Mouse (Mus musculus) heart, adult 2 months (tissue): ENCODE results near the gene Lrrn4. TPM values are rescaled to one million over a fixed set of nuclear protein-coding genes. Genes with fewer than 3 reads are reported as not detected.

Source experiments
- DNase-seq, 2 experiments: peaks; one replicate each; pipeline ENCODE4 v3.0.0; 2021
- H3K27ac ChIP-seq: fragments of 200-600 bp; 2 replicates; pipeline ENCODE4 v1.8.1; 2022
- H3K27me3 ChIP-seq: fragments of 200-500 bp; 2 replicates; pipeline ENCODE4 v1.6.1; 2012; ENCODE audit warnings: mild to moderate bottlenecking, low read length, inconsistent platforms, mixed read lengths; ENCODE audit not compliant: control insufficient read depth, insufficient read depth
- H3K36me3 ChIP-seq: fragments of 200-500 bp; 2 replicates; pipeline ENCODE4 v1.6.1; 2012; ENCODE audit warnings: low read length, inconsistent platforms; ENCODE audit not compliant: control insufficient read depth, insufficient read depth
- H3K4me1 ChIP-seq: fragments of 200-500 bp; 2 replicates; pipeline ENCODE4 v1.6.1; 2011; ENCODE audit warnings: low read length; ENCODE audit not compliant: control insufficient read depth, insufficient read depth
- H3K4me3 ChIP-seq: fragments of 200-600 bp; 2 replicates; pipeline ENCODE4 v1.8.1; 2022
- H3K79me2 ChIP-seq: fragments of 200-500 bp; replicated peaks from 2 replicates; pipeline ENCODE4 v1.6.1; 2012; ENCODE audit warnings: mild to moderate bottlenecking, inconsistent platforms, low read length, moderate library complexity, mixed read lengths; ENCODE audit not compliant: control insufficient read depth, insufficient read depth
- H3K9ac ChIP-seq: fragments of 200-500 bp; 2 replicates; pipeline ENCODE4 v1.6.1; 2012; ENCODE audit warnings: low read depth, mild to moderate bottlenecking, control low read depth, inconsistent platforms, low read length, mixed read lengths
- CTCF ChIP-seq: fragments of 200-600 bp; IDR thresholded peaks from 2 replicates; pipeline ENCODE4 v1.8.1; 2022; ENCODE audit warnings: antibody characterized with exemption, mild to moderate bottlenecking, moderate library complexity
- EP300 ChIP-seq: fragments of 200-500 bp; IDR thresholded peaks from 2 replicates; pipeline ENCODE4 v1.6.1; 2011; ENCODE audit warnings: low read depth, low read length, control low read depth; ENCODE audit not compliant: insufficient read depth
- POLR2A ChIP-seq: fragments of 200-500 bp; IDR thresholded peaks from 2 replicates; pipeline ENCODE4 v1.6.1; 2011; ENCODE audit warnings: mild to moderate bottlenecking, low read depth, low read length, control low read depth; ENCODE audit not compliant: insufficient read depth
- WGBS: fragments of 180-500 bp; shearing (Covaris S2); methylation state at CpG from one replicate; pipeline ENCODE4 v1.1.7; 2018; 5-methylcytosine and 5-hydroxymethylcytosine counted together
- intact Hi-C: fragments of 180-260 bp; cut with DNase I; formaldehyde crosslinking; loops from one replicate; pipeline ENCODE4 v1.15.1; 2025
- polyA plus RNA-seq: library from polyadenylated mRNA; depleted of rRNA; stranded (reverse); fragments of >200 nt; gene quantifications from 2 replicates; pipeline ENCODE4 v1.2.3, GENCODE M21; 2012
- total RNA-seq, 2 experiments: library from RNA; stranded (reverse); gene quantifications; 2 replicates each; pipeline ENCODE4 v1.2.3; 2021

Lrrn4 gene
- total and polyA plus RNA-seq, 3 experiments, result 4.8 to 9.8 (median 5.9) TPM

- no peaks in the 10 kb centered on the region for H3K27me3 ChIP-seq
- intact Hi-C loops, result no loop called here
- no peaks in the 10 kb centered on the region; the same call in 1 of the 2 replicates for H3K36me3 ChIP-seq
- WGBS, result 74% methylated on average over 5 of the region's 5 CpGs
- no peak for DNase-seq
- no peak overlapping the region for H3K27ac ChIP-seq
- H3K4me3 ChIP-seq, result no peak overlapping the region
- no peak overlapping the region for H3K9ac ChIP-seq
- no peaks in the 10 kb centered on the region for H3K79me2 ChIP-seq
- TF ChIP-seq POLR2A (no peak), CTCF (no peak), EP300 (no peak)
- no peaks in the 10 kb centered on the region for H3K4me1 ChIP-seq
Observed at GRCm38 (mm10) chr2:132867521-132867920, 13.2 kb downstream of the Lrrn4 start.

DNA sequence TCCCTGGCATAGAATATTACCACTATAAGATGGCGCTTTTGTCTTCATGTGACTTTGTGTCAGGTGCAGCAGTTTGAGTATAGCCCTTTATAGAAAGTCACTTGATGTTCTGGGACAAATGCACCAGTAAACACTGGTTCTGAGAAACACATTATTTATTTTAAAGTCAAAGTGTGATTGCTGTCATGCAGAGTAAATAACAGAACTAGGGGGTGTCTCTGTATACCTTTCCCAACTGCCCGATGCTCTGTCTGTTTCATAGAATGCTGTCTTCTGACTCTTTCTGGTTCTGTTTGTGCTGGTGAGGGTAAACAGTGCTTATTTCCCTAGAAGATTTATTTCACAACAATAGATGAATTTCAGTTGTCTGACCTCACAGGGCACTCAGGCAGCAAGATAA, 17.4 kb downstream of the Lrrn4 start:
- intact Hi-C loops, result no loop called here
- no peak for DNase-seq
- no peak overlapping the region for H3K27ac ChIP-seq
- no peaks in the 10 kb centered on the region for H3K79me2 ChIP-seq
- H3K9ac ChIP-seq, result no peak overlapping the region
- TF ChIP-seq EP300 (no peak), CTCF (no peak), POLR2A (no peak)
- WGBS, result 93% methylated on average over 2 of the region's 2 CpGs
- H3K4me3 ChIP-seq, result no peak overlapping the region
- H3K36me3 ChIP-seq, result peaks cover 3% of the 10 kb centered on the region
- H3K4me1 ChIP-seq, result no peaks in the 10 kb centered on the region; the same call in 1 of the 2 replicates
- no peaks in the 10 kb centered on the region for H3K27me3 ChIP-seq

- Histone ChIP-seq H3K4me3 (no peak overlapping the region), H3K9ac (no peak overlapping the region), H3K27me3 (no peaks in the 10 kb centered on the region), H3K27ac (no peak overlapping the region), H3K79me2 (no peaks in the 10 kb centered on the region), H3K4me1 (no peaks in the 10 kb centered on the region; the same call in 1 of the 2 replicates), H3K36me3 (peaks cover 3% of the 10 kb centered on the region)
- TF ChIP-seq EP300 (no peak), CTCF (no peak), POLR2A (no peak)
- intact Hi-C loops, result no loop called here
- WGBS, result 72% methylated on average over 2 of the region's 2 CpGs
- no peak for DNase-seq
Observed at GRCm38 (mm10) chr2:132861456-132861855, 19.2 kb downstream of the Lrrn4 start.

- Histone ChIP-seq H3K4me1 (no peaks in the 10 kb centered on the region; the same call in 1 of the 2 replicates), H3K27ac (no peak overlapping the region), H3K79me2 (peaks cover 1% of the 10 kb centered on the region; the same call in 1 of the 2 replicates), H3K27me3 (no peaks in the 10 kb centered on the region), H3K4me3 (no peak overlapping the region), H3K36me3 (peaks cover 3% of the 10 kb centered on the region), H3K9ac (no peak overlapping the region)
- no peak for DNase-seq
- intact Hi-C loops, result no loop called here
- TF ChIP-seq CTCF, result no peak
- TF ChIP-seq EP300, result no peak
- no peak for TF ChIP-seq POLR2A
Observed at GRCm38 (mm10) chr2:132860435-132860834, 20.3 kb downstream of the Lrrn4 start.

DNA sequence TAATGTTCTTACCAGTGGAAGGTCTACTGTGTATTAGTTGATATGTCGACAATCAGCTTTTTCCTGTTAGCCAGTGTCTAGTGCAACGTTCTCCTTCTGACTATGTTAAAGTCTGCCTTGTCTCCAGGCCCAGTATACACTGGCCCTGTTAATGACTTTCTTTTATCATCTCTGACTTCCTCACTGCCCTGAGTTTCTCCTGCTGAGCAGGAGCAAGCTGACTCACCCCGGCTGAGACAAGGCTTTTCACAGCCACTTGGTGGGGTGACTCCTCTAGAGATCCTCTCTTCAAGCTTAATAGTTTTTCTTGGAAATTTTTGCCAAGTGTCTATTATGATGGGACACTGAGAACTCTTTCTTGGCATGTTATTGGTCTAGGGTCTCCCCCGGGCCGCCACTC, 24.4 kb downstream of the Lrrn4 start:
- H3K79me2 ChIP-seq, result peaks cover 1% of the 10 kb centered on the region; the same call in 1 of the 2 replicates
- intact Hi-C loops, result no loop called here
- H3K4me3 ChIP-seq, result no peak overlapping the region
- H3K4me1 ChIP-seq, result no peaks in the 10 kb centered on the region
- no peak for TF ChIP-seq CTCF
- no peak for TF ChIP-seq EP300
- no peak for TF ChIP-seq POLR2A
- WGBS, result 49% methylated on average over 5 of the region's 5 CpGs
- no peak overlapping the region for H3K9ac ChIP-seq
- peaks cover under 1% of the 10 kb centered on the region for H3K36me3 ChIP-seq
- H3K27me3 ChIP-seq, result no peaks in the 10 kb centered on the region
- DNase-seq, result no peak
- no peak overlapping the region for H3K27ac ChIP-seq

DNA sequence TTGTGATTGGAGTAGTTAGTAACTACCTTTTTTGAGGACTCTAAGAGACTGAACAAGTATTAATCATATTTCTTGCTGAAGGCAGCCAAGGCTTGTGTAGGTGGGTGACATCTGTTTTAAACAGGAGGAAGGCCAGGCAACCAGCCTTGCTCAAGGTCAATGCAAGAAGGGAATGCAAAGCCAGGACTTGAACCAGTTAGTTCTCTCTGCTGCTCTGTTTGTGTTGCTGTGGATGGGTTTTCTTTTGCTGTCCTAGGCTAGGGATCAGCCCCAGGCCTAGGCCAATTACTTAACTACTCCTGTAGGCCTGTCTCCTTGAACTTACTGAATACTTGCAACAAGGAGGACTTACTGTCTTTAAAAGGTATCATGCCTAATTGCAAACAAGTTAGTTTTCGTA, 27.6 kb downstream of the Lrrn4 start:
- TF ChIP-seq CTCF, result no peak
- no peak for TF ChIP-seq POLR2A
- no peak for TF ChIP-seq EP300
- 98% methylated on average over 1 of the region's 1 CpGs for WGBS
- intact Hi-C loops, result no loop called here

More for the DNA sequence above, 27.6 kb downstream of the Lrrn4 start:
- Histone ChIP-seq H3K36me3 (no peaks in the 10 kb centered on the region; the same call in 1 of the 2 replicates), H3K27ac (no peak overlapping the region), H3K4me1 (no peaks in the 10 kb centered on the region), H3K79me2 (peaks cover 3% of the 10 kb centered on the region; the same call in 1 of the 2 replicates), H3K4me3 (no peak overlapping the region), H3K27me3 (no peaks in the 10 kb centered on the region), H3K9ac (no peak overlapping the region)
- DNase-seq, result no peak
